Mouse (Mus musculus) C2C12 (cell line): ENCODE measurements around the gene Slu7. TPM values are rescaled to one million over a fixed set of nuclear protein-coding genes. Genes with fewer than 3 reads are reported as not detected.

Experiments
- H3K27me3 ChIP-seq: one replicate; pipeline ENCODE4 v1.6.1; 2011; ENCODE audit not compliant: control insufficient read depth, insufficient read depth, insufficient read length
- H3K36me3 ChIP-seq: one replicate; pipeline ENCODE4 v1.6.1; 2011; ENCODE audit not compliant: control insufficient read depth, insufficient read depth
- H3K4me3 ChIP-seq: one replicate; pipeline ENCODE4 v1.5.1; 2011; ENCODE audit warnings: mild to moderate bottlenecking, control low read depth; ENCODE audit not compliant: poor library complexity, insufficient read depth, severe bottlenecking
- H3K79me2 ChIP-seq: one replicate; pipeline ENCODE4 v1.6.1; 2011; ENCODE audit not compliant: control insufficient read depth, insufficient read depth
- H3K79me3 ChIP-seq: one replicate; pipeline ENCODE4 v1.6.1; 2011; ENCODE audit warnings: low read depth, control low read depth
- H3ac ChIP-seq: one replicate; pipeline ENCODE3; 2011; ENCODE audit warnings: low read depth; ENCODE audit not compliant: control insufficient read depth, insufficient read length
- CEBPB ChIP-seq: IDR thresholded peaks from one replicate; pipeline ENCODE4 v1.6.1; 2011; ENCODE audit warnings: low read depth, mild to moderate bottlenecking, control low read depth, moderate library complexity
- CTCF ChIP-seq: IDR thresholded peaks from one replicate; pipeline ENCODE4 v1.5.1; 2011; ENCODE audit not compliant: control insufficient read depth, insufficient read depth, insufficient read length
- FOSL1 ChIP-seq: IDR thresholded peaks from one replicate; pipeline ENCODE4 v1.8.0; 2011; ENCODE audit warnings: mild to moderate bottlenecking, low read length; ENCODE audit not compliant: poor library complexity, insufficient read depth, severe bottlenecking
- MAX ChIP-seq: IDR thresholded peaks from one replicate; pipeline ENCODE4 v1.6.1; 2011; ENCODE audit warnings: mild to moderate bottlenecking, control low read depth
- MYOD1 ChIP-seq: IDR thresholded peaks from one replicate; pipeline ENCODE4 v1.6.1; 2011; ENCODE audit warnings: low read depth; ENCODE audit not compliant: control insufficient read depth, insufficient read length
- MYOG ChIP-seq: IDR thresholded peaks from one replicate; pipeline ENCODE4 v1.6.1; 2011; ENCODE audit not compliant: control insufficient read depth, insufficient read length; ENCODE audit errors: extremely low read depth
- USF1 ChIP-seq: IDR thresholded peaks from one replicate; pipeline ENCODE4 v1.6.1; 2011; ENCODE audit warnings: low read depth, mild to moderate bottlenecking, control low read depth, moderate library complexity
- polyA plus RNA-seq: library from polyadenylated mRNA; unstranded; fragments of >200 nt; fragmentation: generic; extraction: Trizol; gene quantifications from one replicate; pipeline ENCODE4 v1.2.1, GENCODE M21; 2012; ENCODE audit warnings: missing spikeins

The Slu7 gene
- polyA plus RNA-seq, 1 experiment = 11.0 TPM

- no peaks in the 10 kb centered on the region for H3K27me3 ChIP-seq
- no peaks in the 10 kb centered on the region for H3K79me2 ChIP-seq
- H3K4me3 ChIP-seq = no peak overlapping the region
- H3ac ChIP-seq = no peak overlapping the region
- H3K36me3 ChIP-seq = no peaks in the 10 kb centered on the region
- H3K79me3 ChIP-seq = no peaks in the 10 kb centered on the region
- peak; percentile 48 for TF ChIP-seq CTCF
- TF ChIP-seq MYOD1 = no peak
These were observed 22.1 kb upstream of the Slu7 start for GRCm38 (mm10) chr11:43411413-43411812.

DNA sequence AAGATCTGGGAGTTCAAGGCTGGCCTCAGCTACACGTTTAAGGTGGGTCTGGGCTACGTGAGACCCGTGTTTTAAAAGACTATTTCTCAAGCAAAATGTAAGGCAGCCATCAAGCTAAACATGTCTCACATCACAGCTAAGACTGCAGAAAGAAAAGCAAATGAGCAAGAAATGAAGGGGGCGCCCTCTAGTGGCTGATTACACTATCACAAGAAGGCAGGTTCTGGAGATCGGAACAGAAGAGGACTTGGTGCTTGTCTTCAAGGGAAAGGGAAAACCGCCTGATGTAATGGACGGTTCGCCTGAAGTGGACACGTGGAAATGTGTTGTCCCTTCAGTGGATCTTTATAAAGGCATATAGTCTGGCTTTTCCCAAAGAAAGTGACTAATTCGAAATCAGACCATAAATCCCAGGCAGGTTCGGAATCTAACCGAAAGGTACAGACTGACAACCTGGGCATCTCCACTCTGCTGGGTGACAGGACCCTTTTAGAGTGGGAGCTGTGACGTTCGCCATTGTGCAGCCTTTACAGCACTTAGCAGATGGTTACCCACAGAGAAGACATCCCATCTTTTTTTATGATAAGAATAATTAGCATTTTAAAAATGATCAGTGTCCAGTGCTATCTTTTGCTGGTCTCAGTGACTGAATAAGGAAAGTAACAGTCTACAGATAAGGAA, 20.6 kb upstream of the Slu7 start:
- Histone ChIP-seq H3K4me3 (no peak overlapping the region), H3ac (no peak overlapping the region), H3K79me2 (no peaks in the 10 kb centered on the region), H3K79me3 (no peaks in the 10 kb centered on the region), H3K36me3 (no peaks in the 10 kb centered on the region), H3K27me3 (no peaks in the 10 kb centered on the region)
- TF ChIP-seq USF1 (no peak), CTCF (peak; percentile 44), MYOD1 (no peak)

DNA sequence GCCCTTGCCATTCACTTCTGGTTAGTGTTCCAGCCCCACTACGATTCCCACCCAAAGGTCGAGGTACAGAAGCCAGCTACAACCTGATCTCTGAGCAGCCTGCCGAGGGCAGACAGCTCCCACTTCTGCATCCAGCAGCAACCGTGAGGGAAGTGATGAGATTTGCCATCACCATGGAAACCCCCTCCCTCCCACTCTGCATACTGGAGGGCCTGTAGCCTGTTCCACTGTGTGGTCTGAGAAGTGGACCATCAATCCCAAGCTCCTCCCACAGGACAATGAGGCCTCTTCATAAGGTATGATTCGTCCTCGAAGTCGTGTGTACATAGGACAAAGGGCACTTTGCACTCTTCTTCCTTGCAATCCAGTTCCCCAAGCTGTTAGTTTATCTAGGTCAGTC, 16.3 kb upstream of the Slu7 start:
- no peak for TF ChIP-seq MAX
- H3K4me3 ChIP-seq = no peak overlapping the region
- H3ac ChIP-seq = no peak overlapping the region
- no peaks in the 10 kb centered on the region for H3K79me2 ChIP-seq
- H3K79me3 ChIP-seq = no peaks in the 10 kb centered on the region
- peaks cover 22% of the 10 kb centered on the region for H3K36me3 ChIP-seq
- no peaks in the 10 kb centered on the region for H3K27me3 ChIP-seq

DNA sequence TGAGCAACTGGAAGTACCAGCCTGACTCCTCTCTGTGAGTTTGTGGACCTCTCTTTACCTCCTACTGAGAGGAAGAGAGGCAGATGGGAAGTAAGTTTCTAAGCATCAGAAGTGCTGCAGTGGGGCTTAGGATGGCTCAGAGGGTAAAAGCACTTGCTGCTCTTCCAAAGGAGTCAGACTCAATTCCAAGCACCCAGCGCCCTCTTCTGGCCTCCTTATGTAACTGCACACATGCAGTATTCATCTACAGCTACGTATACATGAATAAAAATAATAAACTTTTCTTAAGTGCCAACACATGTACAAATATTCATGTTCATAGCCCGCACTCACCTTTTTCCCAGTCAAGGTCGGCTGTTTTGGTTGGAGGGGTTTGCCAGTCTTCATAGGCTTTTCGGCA, 9.2 kb upstream of the Slu7 start:
- no peak overlapping the region for H3ac ChIP-seq
- no peaks in the 10 kb centered on the region for H3K27me3 ChIP-seq
- peaks cover 14% of the 10 kb centered on the region for H3K79me3 ChIP-seq
- TF ChIP-seq CEBPB (no peak), MYOG (no peak), USF1 (no peak), MAX (no peak), MYOD1 (no peak), CTCF (no peak), FOSL1 (no peak)
- H3K36me3 ChIP-seq = peaks cover 40% of the 10 kb centered on the region
- H3K4me3 ChIP-seq = no peak overlapping the region
- H3K79me2 ChIP-seq = peaks cover 32% of the 10 kb centered on the region

- no peak for TF ChIP-seq MYOD1
- TF ChIP-seq MAX = no peak
- TF ChIP-seq CEBPB = no peak
- no peak for TF ChIP-seq USF1
- no peak for TF ChIP-seq CTCF
- TF ChIP-seq FOSL1 = no peak
- no peak for TF ChIP-seq MYOG
- H3K4me3 ChIP-seq = peak overlapping the region; percentile 52
- peaks cover 35% of the 10 kb centered on the region for H3K36me3 ChIP-seq
- H3K27me3 ChIP-seq = no peaks in the 10 kb centered on the region
- peak overlapping the region; percentile 35 for H3ac ChIP-seq
- H3K79me3 ChIP-seq = peaks cover 14% of the 10 kb centered on the region
- H3K79me2 ChIP-seq = peaks cover 32% of the 10 kb centered on the region
These were observed 8.3 kb upstream of the Slu7 start for GRCm38 (mm10) chr11:43425166-43425709.

- Histone ChIP-seq H3ac (peak within 1 kb of the TSS; percentile 87), H3K79me2 (peaks cover 32% of the 10 kb centered on the region), H3K4me3 (peak within 1 kb of the TSS; percentile 52), H3K79me3 (peaks cover 14% of the 10 kb centered on the region), H3K27me3 (no peaks in the 10 kb centered on the region), H3K36me3 (peaks cover 28% of the 10 kb centered on the region)
- TF ChIP-seq USF1 = no peak
- no peak for TF ChIP-seq MYOD1
- TF ChIP-seq MYOG = no peak
- TF ChIP-seq CEBPB = no peak
These were observed 7.6 kb upstream of the Slu7 start, which contains the start of gene Pttg1 for GRCm38 (mm10) chr11:43425824-43426413. TSS of gene Pttg1 (minus strand) at chr11:43426251.
